In the genomic region with DNA sequence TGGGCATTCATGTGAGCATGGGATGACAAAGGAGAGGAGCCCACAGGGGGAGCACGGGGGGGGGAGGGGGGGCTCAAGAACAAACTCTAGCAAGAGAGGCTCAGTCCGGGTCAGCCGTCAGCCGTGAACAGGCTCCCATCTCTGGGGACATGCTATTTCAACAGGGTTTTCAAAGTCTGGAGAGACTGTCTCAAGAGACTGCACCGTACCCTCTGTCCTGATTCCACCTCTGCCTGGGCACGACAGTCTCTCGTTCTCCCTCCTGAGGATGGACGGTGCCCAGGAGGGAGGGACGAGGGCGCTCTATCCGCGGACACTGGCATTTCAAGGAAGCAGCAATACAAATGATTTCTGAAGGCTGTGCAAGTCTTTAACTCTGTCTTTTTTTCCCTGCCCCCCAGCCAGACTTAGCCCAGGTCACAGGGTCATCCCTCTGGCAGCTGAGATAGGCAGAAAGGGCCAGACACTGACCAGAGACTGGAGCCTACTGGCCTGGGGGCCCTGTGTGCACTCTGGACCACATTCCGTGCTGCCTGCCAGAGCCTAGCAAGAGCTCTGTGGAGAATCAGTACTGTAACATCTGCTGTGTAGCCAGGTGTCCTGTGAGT, we compare ENCODE assay signal across 8 mouse cellular contexts.
DNase-seq lines count a peak whose midpoint lies in the region; ATAC-seq lines count a peak whose summit lies in the region.
"Had no signal": no experiment of that assay in that cellular context is flagged by ENCODE, and none has a peak within 500 bp of the region (broad histone marks: within the 10 kb centered on the region; RNA-seq: fewer than 3 reads in every experiment).

No protein-coding gene starts in this region.

- peaks cover 36% of the 10 kb centered on the region for H3K4me1 ChIP-seq in kidney, embryonic 14.5 days (ENCODE audit: control insufficient read depth, insufficient read depth, low read length)
- H3K4me1 ChIP-seq in embryonic facial prominence, embryonic 11.5 days (ENCODE audit: control insufficient read depth, insufficient read depth, low read length): peaks cover 16% of the 10 kb centered on the region
- peaks cover 41% of the 10 kb centered on the region for H3K4me1 ChIP-seq in midbrain, embryonic 13.5 days (replicated peaks)

- H3K36me3 ChIP-seq in kidney, embryonic 14.5 days (ENCODE audit: control insufficient read depth, insufficient read depth, low read length): no peaks in the 10 kb centered on the region
- H3K36me3 ChIP-seq in embryonic facial prominence, embryonic 11.5 days (replicated peaks; ENCODE audit: control insufficient read depth, insufficient read depth, low read depth, low read length): no peaks in the 10 kb centered on the region
- H3K36me3 ChIP-seq in midbrain, embryonic 13.5 days: no peaks in the 10 kb centered on the region

- ATAC-seq in kidney, embryonic 14.5 days (ENCODE audit: low FRiP score, low TSS enrichment): no peak
- no peak for ATAC-seq in embryonic facial prominence, embryonic 11.5 days (replicated peaks; ENCODE audit: insufficient number of reproducible peaks, low FRiP score, low TSS enrichment, low read depth)
- ATAC-seq in midbrain, embryonic 13.5 days: no peak
- ATAC-seq: Patski had no signal

- H3K4me2 ChIP-seq in kidney, embryonic 14.5 days (replicated peaks; ENCODE audit: low read depth, low read length): no peak overlapping the region
- no peak overlapping the region for H3K4me2 ChIP-seq in embryonic facial prominence, embryonic 11.5 days (ENCODE audit: low read depth, low read length)
- 0 out of 2 replicates have a peak overlapping the region, but pooled peaks have one; percentile 8 for H3K4me2 ChIP-seq in midbrain, embryonic 13.5 days (replicated peaks)

- H3K9ac ChIP-seq in kidney, embryonic 14.5 days (ENCODE audit: low read depth, low read length): no peak overlapping the region
- 0 out of 2 replicates have a peak overlapping the region, but pooled peaks have one; percentile 19 for H3K9ac ChIP-seq in embryonic facial prominence, embryonic 11.5 days (replicated peaks; ENCODE audit: low read length)
- H3K9ac ChIP-seq in midbrain, embryonic 13.5 days (replicated peaks): no peak overlapping the region

- no peaks in the 10 kb centered on the region for H3K9me3 ChIP-seq in kidney, embryonic 14.5 days (ENCODE audit: control insufficient read depth, low read length)
- no peaks in the 10 kb centered on the region for H3K9me3 ChIP-seq in embryonic facial prominence, embryonic 11.5 days (replicated peaks; ENCODE audit: control insufficient read depth, low read length)
- H3K9me3 ChIP-seq in midbrain, embryonic 13.5 days: no peaks in the 10 kb centered on the region

- peak; percentile 88 for DNase-seq in kidney, adult 11 months
- DNase-seq in embryonic facial prominence, embryonic 11.5 days (ENCODE audit: low spot score): no peak
- peak; percentile 79 to 89 for DNase-seq in kidney, adult 8-10 months
- no peak for DNase-seq in urinary bladder, adult 2 months (ENCODE audit: low spot score)
- DNase-seq in spleen, postnatal 4 days (ENCODE audit: low spot score in 2 of 2): no peak

- no peaks in the 10 kb centered on the region for H3K27me3 ChIP-seq in kidney, embryonic 14.5 days (ENCODE audit: control insufficient read depth, insufficient read depth, low read length)
- H3K27me3 ChIP-seq in embryonic facial prominence, embryonic 11.5 days (ENCODE audit: control insufficient read depth, insufficient read depth, low read length): no peaks in the 10 kb centered on the region
- H3K27me3 ChIP-seq in midbrain, embryonic 13.5 days: peaks cover 21% of the 10 kb centered on the region
- H3K27me3 ChIP-seq: Patski had no signal

- WGBS in kidney, embryonic 14.5 days: 23% methylated on average over 13 of the region's 13 CpGs
- WGBS in embryonic facial prominence, embryonic 11.5 days: 6% methylated on average over 13 of the region's 13 CpGs
- 5% methylated on average over 13 of the region's 13 CpGs for WGBS in midbrain, embryonic 13.5 days

- H3K4me3 ChIP-seq in kidney, embryonic 14.5 days (ENCODE audit: low read length): no peak overlapping the region
- no peak overlapping the region for H3K4me3 ChIP-seq in embryonic facial prominence, embryonic 11.5 days (ENCODE audit: low read depth, low read length)
- H3K4me3 ChIP-seq in midbrain, embryonic 13.5 days (replicated peaks): no peak overlapping the region

- no peak overlapping the region for H3K27ac ChIP-seq in kidney, embryonic 14.5 days (ENCODE audit: low read depth, low read length)
- H3K27ac ChIP-seq in embryonic facial prominence, embryonic 11.5 days (replicated peaks; ENCODE audit: low read depth, low read length): no peak overlapping the region
- H3K27ac ChIP-seq in midbrain, embryonic 13.5 days: no peak overlapping the region

Comparison
In these comparisons a context has a peak if more than half of its experiments do, and no peak if none do; other contexts are left out.
1. DNase-seq: peak in kidney, adult 11 months (single experiment) and kidney, adult 8-10 months (2 of 2); none in embryonic facial prominence, embryonic 11.5 days (single experiment), urinary bladder, adult 2 months (single experiment) and spleen, postnatal 4 days (0 of 2).